ENCODE assay signal across 10 mouse cellular contexts in genomic region chr2:71874422-71874821, GRCm38 (mm10). TPM values are rescaled to one million over a fixed set of nuclear protein-coding genes. Genes with fewer than 3 reads are reported as not detected.
DNase-seq lines count a peak whose midpoint lies in the region; TF ChIP-seq lines count a peak whose summit lies in the region.
"Had no signal": no experiment of that assay in that cellular context is flagged by ENCODE, and none has a peak within 500 bp of the region (broad histone marks: within the 10 kb centered on the region; RNA-seq: fewer than 3 reads in every experiment).

No protein-coding gene starts in this region.

- H3K27me3 ChIP-seq in heart, embryonic 10.5 days (ENCODE audit: insufficient read depth, poor library complexity, severe bottlenecking), result no peaks in the 10 kb centered on the region
- H3K27me3 ChIP-seq in thymus, adult 2 months (ENCODE audit: control insufficient read depth, insufficient read depth, low read length), result no peaks in the 10 kb centered on the region
- H3K27me3 ChIP-seq: CH12.LX had no signal

- peaks cover 16% of the 10 kb centered on the region for H3K4me1 ChIP-seq in heart, embryonic 10.5 days
- peaks cover 17% of the 10 kb centered on the region for H3K4me1 ChIP-seq in thymus, adult 2 months (replicated peaks; ENCODE audit: control insufficient read depth, insufficient read depth, low read length)

- H3K36me3 ChIP-seq in heart, embryonic 10.5 days, result no peaks in the 10 kb centered on the region
- peaks cover 4% of the 10 kb centered on the region; the same call in 1 of the 2 replicates for H3K36me3 ChIP-seq in thymus, adult 2 months (ENCODE audit: control insufficient read depth, insufficient read depth, low read length)

- peak overlapping the region; percentile 92 for H3K4me3 ChIP-seq in heart, embryonic 10.5 days
- H3K4me3 ChIP-seq in thymus, adult 2 months (ENCODE audit: control insufficient read depth, insufficient read depth, low read length), result 0 out of 2 replicates have a peak overlapping the region, but pooled peaks have one; percentile 9

- TF ChIP-seq CTCF in thymus, adult 2 months (IDR thresholded peaks at IDR 0.05; ENCODE audit: borderline replicate concordance, control insufficient read depth, extremely low read depth, insufficient read depth, low read length, poor library complexity), result no peak

- DNase-seq in heart, embryonic 10.5 days (ENCODE audit: low spot score), result no peak
- no peak for DNase-seq in heart, adult 18-20 months
- peak; percentile 13 for DNase-seq in thymus, adult 2 months
- no peak for DNase-seq in thymus, adult 18-20 months
- DNase-seq in liver, result peak; percentile 36
- DNase-seq in thymus, postnatal 4 days, result no peak
- DNase-seq in adrenal gland, postnatal 10 days, result no peak
- no peak for DNase-seq in cerebellum, adult 8-10 months
- DNase-seq: cerebellum, adult 18-20 months had no signal

- TF ChIP-seq POLR2A in thymus, adult 2 months (IDR thresholded peaks at IDR 0.05; ENCODE audit: control insufficient read depth, extremely low read depth, insufficient read depth, low read length, poor library complexity), result no peak

- peak overlapping the region; percentile 98 for H3K27ac ChIP-seq in heart, embryonic 10.5 days
- H3K27ac ChIP-seq in thymus, adult 2 months (ENCODE audit: control insufficient read depth, insufficient read depth, low read length), result peak overlapping the region; percentile 74; the same call in 1 of the 2 replicates

- 60% methylated on average over 2 of the region's 2 CpGs for WGBS in heart, embryonic 10.5 days
- WGBS in thymus, adult 2 months, result 14% methylated on average over 2 of the region's 2 CpGs

- H3K9me3 ChIP-seq in heart, embryonic 10.5 days, result no peaks in the 10 kb centered on the region

RNA-seq across cellular contexts. Expression of gene Pdk1, which starts 1.4 kb away (rescaled TPM):
- 88.2 and 111 TPM in 2 replicates for polyA plus RNA-seq in heart, embryonic 10.5 days (2016; fragmentation: Nextera tagmentation; extraction: Ambion mirVana)
- total RNA-seq in heart, adult 18-20 months (2021), result 100 to 1,000 TPM; 177 to 179 TPM
- polyA plus RNA-seq in thymus, adult 2 months (2012; rRNA removed), result 43.7 and 50.6 TPM in 2 replicates
- total RNA-seq in adrenal gland, postnatal 10 days (2021), result 10 to 100 TPM; 66.4 to 80.4 TPM

Comparison
In these comparisons a context has a peak if more than half of its experiments do, and no peak if none do; other contexts are left out.
1. DNase-seq: peak in thymus, adult 2 months (single experiment) and liver (single experiment); none in heart, embryonic 10.5 days (single experiment), heart, adult 18-20 months (0 of 2), thymus, adult 18-20 months (0 of 2), thymus, postnatal 4 days (single experiment), adrenal gland, postnatal 10 days (single experiment) and cerebellum, adult 8-10 months (single experiment).